Mouse (Mus musculus): ENCODE results near the gene Sptssa.

The Sptssa gene

DNA sequence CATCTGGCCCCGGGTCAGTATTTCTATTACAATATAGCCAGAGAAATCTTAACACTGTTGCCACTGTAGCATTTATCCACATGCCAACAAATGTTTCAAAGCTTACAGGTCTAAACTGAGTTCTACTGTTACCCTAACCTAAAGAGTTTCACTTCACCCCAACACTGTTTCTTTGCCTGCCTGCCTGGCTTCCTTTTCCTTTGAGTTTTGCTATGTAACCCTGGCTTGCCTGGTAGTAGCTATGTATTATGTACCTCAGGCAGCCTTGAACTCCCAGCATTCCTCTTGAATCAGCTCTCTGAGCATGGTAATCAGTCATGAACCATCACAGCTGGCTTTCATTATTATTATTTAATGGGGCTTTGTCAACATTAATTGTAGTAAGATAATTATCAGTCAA is 1.6 kb downstream of the Sptssa start:
- DNase-seq, result no peak

DNA sequence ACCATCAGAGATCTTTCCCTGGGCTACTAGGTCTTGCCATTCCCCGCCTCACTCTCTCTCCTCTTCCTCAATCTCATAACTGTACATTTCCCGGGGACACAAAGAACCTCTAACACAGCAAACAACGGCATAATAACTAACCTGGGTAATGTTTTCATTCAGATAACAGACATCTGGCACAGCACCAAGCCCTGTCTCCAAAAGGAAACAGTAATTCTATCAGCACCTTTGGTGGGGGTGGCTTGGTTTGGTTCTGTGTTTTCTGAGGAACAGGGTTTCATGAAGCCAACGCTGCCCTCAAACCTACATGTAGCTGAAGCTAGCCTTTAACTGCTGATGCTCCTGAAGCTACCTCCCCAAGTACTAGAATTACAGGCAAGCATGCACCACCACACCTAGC is 2.2 kb downstream of the Sptssa start:
- DNase-seq, result no peak

DNA sequence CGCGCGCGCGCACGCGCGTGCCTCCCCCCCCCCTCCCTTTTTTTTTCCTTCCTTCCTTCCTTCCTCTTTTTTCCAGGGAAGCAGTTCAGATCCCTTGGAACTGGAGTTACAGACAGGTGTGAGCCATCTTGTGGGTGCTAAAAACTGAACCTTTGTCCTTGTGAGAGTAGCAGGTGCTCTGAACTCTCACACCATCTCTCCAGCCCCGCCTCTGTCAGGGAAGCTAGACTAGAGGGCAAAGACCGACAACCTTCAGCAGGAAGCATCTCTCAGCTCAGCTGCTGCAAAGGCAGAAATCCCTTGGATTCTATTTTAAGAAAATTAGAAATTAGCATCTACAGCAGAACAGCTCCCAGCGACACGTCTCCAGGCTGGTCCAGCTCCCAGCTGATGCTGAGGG is 4.0 kb downstream of the Sptssa start:
- DNase-seq, result no peak

DNA sequence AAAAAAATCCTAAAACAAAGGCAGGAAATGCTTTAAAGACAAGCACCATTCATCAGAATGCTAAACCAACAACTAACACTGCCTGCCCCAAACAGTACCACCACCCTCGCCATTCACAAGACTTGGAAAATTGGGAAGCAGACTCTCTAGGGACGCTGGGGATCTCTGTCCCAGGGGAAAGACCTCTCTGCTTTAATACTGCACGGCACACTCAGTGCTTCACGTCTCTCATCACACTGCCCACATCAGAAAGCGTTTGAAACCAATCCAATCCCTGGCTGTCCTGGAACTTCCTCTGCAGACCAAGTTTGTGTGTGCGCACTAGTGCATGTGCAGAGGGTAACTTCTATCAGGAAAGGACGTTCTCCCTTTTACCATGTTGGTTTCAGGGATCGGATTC is 4.6 kb downstream of the Sptssa start:
- DNase-seq, result no peak

DNA sequence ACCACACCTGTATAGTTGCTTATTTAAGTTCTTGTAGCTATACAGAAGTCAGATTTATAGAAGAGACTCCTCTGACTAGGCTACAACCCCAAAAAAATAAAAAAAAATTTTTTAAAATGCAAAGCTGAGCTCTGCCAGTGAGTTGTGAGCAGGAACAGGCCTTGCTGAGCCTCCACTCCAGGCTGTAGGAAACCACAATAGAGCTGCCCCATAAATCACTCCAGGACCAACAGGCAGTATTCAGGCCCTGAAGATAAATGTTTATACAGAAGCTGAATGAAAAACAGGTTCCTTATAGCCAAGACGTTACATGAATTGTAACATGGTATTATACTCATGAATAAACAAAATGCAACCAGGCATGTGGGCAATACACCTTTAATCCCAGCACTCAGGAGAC is 5.2 kb downstream of the Sptssa start:
- DNase-seq, result no peak

DNA sequence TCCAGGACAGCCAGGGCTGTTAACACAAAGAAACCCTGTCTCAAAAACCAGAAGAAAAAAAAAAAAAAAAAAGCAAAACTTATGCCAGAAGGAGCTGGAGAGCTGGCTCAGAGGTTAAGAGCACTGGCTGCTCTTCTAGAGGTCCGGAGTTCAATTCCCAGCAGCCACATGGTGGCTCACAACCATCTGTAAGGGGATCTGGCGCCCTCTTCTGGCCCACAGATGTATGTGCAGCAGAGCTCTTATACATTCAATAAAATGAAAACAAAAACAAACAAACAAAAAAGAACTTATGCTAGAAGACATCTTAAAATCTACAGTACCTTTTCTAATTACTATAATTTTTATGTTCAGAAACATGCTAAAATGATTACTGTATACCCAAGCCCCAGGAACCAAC is 11.4 kb downstream of the Sptssa start:
- no peak for DNase-seq

DNA sequence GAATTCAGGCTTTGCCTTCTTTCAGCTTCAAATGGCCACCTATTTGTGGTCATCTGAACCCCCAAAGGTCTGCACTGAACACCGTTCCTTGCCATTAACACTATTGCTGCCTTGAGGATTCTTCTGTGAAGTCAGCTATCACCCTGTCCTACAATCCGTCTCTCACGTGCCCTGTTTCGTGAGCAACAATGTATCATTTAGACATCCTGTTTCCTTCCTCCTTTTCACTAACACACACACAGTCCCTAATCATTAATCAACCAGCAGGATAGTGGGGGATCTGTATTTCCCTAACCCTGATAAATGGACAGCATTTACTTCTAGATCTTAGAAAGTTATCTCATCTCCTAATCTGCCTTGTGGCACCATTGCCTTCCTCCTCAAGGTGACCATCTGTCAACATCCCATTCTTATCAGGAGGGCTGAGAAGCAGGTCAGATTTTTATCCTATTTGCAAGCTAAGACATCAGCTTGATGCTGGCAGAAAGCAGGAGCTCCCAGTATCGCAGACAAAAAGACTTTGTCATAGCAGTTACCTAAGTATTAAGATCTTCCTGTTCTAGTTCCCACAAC is 13.0 kb downstream of the Sptssa start:
- DNase-seq, result no peak

DNA sequence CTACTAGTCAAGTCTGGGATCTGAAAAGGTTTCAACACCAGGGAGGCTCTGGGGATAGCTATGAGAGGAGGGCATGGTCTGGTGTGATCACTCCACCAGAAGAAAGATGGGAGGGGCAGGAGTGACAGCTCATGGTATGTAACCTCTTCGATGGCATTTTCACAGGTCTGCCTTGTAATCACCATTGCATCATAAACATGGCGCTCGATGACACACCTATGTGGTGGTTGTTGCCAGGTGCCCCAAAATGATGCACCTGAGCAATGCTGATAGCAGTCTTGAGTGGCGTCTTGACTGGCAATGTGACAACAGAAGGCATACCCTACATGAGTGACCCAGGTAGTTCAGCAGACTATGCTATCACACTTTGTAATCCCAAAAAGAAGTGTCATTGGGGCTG is 15.0 kb downstream of the Sptssa start:
- DNase-seq, result no peak

DNA sequence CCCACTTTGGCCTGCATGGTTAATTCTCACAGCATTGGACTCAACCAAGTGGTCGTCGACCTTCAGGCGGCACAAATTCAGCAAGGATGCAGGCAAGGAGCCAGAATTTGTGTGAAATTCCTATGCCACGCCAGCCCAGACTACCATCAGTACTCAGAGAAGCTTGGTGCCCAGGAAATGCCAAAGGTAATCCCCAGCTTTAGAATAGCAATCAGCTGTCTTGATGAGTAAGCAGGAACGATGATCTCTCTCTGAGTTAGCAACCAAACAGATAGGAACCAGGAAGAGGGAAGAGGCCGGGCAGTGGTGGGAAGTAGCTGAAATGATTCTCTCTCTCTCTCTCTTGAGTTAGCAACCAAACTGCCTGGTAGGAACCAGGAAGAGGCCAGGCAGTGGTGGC is 16.1 kb downstream of the Sptssa start:
- no peak for DNase-seq

DNA sequence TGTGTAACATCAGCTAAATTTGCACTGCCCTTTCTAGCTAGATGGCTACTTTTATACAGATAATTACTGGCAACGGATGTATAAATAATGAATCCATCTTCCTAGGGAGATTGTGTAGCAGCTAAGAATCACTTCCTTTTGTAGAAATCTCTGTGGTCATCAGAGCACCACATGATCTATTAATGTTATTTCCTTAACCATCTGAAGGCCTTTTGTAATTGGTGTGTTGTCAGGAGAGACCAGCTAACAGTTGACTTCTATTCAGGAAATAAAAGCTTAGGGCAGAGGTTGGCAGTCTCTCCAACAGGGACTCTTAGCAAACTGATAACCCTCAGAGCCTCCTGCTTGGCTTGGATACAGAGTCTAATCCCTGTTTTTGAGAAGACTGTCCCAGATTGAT is 19.3 kb downstream of the Sptssa start:
- DNase-seq, result no peak

DNA sequence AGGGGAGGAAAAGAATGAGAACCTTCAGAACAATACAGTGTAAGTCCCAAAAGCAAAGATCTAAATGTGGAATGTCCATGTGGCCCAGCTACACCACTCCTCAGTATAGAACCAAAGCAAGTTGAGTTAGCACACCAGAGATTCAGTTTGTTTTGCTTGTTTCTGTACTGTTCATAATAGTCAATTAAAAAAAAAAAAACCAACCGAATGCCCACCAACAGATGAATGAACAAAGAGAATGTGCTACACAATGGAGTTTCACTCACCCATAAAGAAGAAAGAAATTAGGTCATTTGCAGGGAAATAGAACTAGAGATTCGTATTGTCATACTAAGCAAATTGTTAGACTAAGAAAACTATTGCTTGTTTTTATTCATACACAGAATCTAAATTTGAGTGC is 24.2 kb downstream of the Sptssa start:
- no peak for DNase-seq

DNA sequence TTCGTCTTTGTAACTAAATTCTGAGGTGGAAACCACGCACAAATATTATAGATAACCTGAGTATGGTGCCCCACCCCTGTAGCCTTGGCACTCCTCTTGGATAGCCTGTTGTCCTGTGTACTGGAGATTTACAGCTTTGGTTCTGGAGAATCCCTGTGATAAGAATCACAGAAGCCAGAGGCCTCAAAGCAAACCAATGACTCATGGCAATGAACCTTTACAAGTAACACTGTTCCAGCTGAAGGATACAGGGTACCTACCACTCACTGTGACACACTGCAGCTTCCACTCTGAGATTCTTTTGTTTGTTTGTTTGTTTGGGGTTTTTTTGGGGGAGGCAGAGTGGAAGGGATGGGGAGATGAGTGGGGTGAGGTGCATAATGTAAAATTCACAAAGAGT is 34.4 kb downstream of the Sptssa start:
- DNase-seq, result no peak

DNA sequence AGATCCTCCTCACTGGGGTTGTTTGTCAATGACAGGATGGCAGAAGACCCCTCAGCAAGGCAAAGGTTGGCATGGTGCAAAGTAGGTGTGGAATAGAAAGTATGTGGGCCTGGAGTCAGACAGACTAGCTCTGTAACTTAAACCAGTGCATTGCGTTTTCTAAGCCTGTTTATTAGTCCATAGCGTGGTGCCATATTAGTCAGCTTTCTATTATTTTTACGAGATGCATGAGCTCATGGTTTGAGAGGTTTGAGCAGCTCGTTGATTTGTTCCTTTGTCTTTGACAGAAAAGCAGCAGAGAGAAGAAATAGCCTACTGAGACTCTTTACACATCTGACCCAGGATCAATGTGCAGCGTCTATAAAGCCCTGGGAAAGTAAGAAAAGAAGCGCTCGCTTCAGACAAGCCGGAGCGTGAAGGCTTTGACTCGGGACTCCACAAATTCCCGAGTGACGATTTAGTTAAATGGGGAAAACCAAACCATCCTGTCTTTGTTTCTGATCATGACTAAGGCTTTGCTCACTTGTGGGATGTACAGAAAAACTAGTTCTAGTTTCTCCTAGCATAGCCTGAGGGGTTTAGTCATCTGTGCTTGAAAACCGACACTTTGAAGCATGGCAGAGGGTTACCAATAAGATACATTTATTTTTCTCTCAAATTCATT is 36.2 kb downstream of the Sptssa start:
- DNase-seq, result no peak

DNA sequence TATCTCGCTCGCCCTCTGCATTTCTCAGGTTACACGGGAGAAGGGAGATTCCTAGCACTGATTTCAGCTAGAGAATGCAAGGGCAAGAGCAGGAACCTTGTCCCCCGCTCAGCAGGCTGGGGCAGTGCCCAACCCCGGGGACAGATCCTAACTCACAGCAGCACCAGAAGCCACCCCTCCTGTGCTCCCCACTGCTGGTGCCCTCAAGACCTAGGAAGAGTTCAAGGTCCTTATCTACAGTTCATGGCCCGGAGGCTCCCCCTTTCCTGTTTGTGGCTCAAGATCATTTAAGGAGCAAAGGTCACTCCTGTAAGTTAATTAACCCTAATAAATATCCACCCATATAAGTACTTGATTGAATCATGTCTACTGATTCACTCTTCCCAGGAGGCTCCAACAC is 47.4 kb downstream of the Sptssa start:
- DNase-seq, result no peak

DNA sequence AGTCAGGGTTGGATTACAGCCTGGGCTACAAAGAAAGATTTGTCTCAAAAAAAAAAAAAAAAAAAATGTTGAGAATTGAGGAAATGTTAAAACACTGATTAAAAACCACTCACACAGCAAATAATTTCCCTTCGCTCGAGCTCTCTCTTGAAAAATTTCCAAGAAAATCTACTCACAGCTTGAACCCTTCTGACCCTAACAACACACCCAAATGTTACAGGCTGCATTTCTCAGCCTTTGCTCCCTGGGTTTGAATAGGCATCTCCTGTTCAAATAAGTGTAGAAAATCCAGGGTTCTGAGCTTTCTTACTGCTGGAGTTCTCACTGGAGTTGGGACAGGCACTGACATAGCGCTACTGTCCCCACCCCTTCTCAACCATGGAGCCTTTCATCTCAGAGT is 51.2 kb downstream of the Sptssa start:
- DNase-seq, result no peak

DNA sequence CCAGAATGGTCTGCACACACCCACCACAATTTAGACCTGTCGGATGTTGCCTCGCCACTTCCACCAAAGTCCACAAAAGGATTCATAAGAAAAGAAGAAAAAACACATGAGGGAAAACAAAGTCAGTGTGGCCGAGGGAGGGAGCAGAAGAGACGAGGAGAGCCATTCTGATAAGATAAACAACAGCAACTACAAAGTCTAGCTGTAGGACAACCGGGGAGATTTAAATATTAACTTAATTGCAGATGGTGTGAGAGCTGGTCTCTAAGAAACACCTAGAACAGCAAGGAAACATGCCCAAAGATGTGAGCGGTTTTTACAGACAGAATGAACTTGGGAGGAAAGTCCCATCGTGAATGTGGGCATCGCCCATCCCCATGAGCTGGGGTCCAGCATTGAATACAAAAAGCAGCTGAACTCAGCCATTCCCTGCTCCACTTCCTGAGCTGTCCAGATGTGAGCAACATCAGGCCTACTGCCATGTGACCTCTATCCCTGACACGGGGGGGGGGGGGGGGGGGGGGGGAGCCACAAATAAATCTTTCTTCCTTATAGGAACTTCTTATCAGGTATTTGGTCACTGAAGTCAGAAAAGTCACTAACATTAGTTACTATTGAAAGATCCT is 52.7 kb downstream of the Sptssa start:
- no peak for DNase-seq

DNA sequence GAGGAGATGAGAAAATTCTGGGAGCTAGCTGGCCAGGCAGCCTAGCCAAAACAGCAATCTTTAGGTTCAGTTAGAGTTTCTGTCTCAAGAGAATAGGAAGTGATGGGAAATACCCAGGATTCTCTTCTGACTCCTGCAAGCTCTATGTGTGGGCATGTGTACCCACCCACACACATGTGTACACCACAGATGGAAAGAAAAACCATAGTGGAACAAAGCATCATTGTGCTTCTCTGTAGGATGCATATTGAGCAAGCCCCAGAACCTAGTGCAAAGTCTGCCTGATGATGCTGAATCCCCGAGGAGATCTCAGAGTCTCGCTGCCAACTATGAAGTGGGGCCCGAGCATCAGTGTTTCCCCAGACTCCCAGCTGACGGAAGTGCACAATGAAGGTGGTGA is 55.9 kb downstream of the Sptssa start:
- no peak for DNase-seq

DNA sequence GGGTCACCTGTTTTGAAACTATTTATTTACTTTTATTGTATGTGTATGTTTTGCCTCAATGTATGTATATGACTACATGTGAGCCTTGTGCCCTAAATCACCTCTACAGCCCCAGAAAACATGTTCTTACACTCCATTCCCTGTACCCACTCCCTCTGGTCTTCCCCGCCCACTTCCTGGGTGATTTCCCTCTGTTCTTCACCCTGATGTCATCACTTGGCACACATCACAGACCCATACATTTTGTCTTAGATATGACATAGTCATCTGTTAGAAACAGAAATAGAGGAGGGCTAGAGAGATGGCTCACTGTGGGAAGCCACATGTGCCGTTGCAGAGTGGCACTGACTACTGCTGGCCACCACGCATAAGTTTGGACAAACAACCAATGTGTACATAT is 58.0 kb downstream of the Sptssa start:
- no peak for DNase-seq

DNA sequence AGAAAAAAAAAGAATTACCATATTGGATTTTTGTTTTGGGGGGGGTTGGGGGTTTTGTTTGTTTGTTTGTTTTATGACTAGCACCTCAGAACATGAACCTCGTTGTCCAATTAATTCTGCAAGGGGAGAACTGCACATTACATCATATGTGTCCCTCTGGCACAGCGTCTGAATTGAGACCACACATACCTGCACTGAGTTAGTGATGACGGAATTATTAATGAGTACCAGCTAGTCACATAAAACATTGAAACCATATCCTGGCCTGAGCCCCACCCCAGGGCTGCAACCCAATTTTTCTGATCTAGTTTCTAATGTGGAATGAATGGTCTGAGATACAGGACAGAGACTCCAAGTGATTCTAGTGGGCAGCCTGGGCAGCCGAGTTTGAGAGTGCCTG is 59.7 kb downstream of the Sptssa start:
- DNase-seq, result no peak
